Mouse (Mus musculus): ENCODE results near the gene Nol3.

Gene Nol3

GRCm38 (mm10) chr8:105309142-105309847, 33.4 kb downstream of the Nol3 start:
- peak; percentile 92 to 95 for DNase-seq

DNA sequence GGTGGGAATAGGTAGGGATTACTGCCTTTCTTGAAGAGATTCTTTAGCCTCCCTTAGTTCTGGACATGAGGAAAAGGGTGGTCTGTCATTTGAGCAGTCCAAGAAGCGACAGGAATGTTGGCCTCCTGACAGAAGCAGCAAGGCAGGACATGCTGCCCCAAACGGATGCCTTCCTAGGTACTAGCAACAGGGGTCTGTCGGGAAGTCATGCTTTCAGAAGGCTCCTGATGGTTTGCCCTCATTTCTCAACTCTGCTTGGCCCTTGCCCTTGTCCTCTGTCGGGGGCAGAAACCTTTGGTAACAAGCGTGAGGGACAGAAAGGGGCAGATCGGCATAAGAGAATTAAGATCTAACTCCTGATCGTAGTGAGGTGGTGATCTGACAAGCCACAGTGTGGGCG, 34.2 kb downstream of the Nol3 start:
- peak in 1 of 2 experiments; percentile 66 for DNase-seq

GRCm38 (mm10) chr8:105311718-105312117, 35.8 kb downstream of the Nol3 start:
- no peak for DNase-seq

GRCm38 (mm10) chr8:105312891-105313481, 37.0 kb downstream of the Nol3 start:
- DNase-seq: no peak

DNA sequence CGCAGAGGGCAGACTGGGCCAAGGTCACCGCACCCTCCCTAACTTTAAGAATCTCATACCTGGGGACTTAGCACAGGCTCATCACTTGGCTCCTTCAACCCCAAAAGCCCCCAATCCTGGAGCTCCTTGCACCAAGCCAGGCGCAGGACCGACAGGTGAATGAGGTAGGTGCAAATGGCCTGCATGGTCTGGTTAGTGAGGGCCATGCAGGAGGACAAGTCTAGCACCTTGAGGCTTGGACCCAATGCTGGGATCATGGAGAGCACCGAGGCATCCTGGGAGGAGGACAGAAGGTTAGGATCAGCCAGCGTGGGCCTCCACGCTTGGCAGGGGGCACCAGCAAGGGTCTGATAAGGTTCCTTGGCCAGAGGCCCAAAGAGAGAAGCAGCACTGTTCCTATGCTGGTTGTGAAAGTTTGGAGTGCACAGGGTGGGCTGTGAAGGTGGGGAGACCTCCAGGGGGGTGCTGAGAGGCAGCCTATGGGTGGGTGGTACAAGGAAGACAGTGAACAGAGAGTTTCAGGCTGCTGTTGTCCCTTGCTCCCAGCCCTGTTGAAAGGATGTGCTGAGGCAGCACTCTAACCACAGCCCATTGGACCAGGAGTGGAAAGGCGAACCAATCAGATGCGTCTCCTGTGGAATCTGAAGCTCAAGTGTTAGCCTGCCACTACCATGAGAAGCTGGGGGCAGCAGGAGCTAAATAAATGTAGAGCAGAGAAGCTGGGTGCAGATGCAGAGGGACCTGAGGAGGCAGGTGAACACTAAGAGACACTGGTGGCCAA, 37.9 kb downstream of the Nol3 start:
- no peak for DNase-seq

GRCm38 (mm10) chr8:105315073-105315769, 39.3 kb downstream of the Nol3 start:
- DNase-seq: no peak

- no peak for DNase-seq
These were observed 42.0 kb downstream of the Nol3 start for GRCm38 (mm10) chr8:105317941-105318340.

DNA sequence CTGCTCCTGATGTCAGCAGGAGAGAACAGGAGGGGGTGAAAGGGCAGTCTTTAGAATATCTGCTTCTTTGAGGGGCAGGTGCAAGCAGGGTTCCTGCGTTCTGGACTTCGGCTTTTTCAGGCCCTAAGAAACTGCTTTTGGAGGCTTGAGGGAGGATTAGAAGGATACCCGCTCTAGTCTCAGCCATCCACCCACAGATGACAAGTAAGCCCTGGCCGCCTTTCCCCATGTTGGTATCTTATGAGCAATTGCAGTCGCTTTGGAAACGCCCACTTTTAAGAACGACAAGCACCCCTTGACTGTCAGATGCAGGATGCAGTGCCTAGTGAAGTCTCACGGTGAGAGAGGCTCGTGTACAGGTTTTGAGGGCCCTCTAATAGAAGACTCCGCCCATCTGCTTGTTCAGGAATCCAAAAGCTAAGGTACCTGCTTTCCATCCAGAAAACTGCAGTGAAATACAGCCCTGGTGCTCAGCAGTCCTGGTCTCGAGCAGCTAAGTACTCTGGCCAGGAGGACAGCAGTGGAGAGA, 42.8 kb downstream of the Nol3 start:
- DNase-seq: no peak

- DNase-seq: no peak
These were observed 47.2 kb downstream of the Nol3 start for GRCm38 (mm10) chr8:105323183-105323582.

- DNase-seq: peak in 1 of 2 experiments; percentile 72
These were observed 49.7 kb downstream of the Nol3 start for GRCm38 (mm10) chr8:105325641-105326093.

- DNase-seq: peak; percentile 99
These were observed 50.3 kb downstream of the Nol3 start, which contains the start of the genes Lrrc29 and Tmem208 for GRCm38 (mm10) chr8:105326141-105326672. Gene Lrrc29, minus strand, starts transcription at chr8:105326278. Gene Tmem208, plus strand, starts transcription at chr8:105326354.

DNA sequence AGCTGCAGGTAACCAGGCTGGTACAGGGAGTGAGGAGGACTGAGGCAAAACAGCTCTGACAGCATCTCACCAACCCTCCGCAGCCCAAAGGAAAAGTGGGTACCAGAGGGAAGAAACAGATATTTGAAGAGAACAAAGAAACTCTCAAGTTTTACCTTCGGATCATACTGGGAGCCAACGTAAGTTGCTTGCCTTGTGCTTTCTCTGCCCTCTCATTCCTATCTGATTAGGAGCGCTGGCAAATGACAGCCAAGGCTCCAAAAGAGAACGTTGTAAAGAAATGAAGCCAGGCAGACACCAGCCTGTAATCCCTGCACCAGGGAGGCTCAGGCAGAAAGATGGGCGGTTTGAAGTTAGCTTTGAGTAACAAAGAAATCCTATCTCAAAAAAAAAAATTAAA, 51.0 kb downstream of the Nol3 start:
- DNase-seq: no peak

DNA sequence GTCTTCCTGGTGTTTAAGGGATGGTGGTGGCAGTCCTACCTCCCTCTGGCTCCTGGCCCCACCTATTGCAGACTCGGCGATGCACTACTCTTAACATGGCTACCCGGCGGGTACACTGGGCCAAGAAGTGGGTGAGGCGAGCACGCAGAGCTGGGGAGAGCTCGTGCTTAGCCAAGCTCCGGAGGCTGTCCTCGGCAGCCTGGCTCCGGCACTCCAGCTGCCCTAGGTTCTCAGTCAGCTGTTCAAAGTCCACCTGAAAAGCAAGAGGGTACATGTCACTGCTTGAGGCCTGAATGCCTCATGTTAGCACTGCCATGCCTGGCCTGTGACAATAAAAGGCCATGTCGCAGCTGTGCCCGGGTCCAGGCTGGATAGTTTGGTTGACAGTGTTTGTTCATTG, 54.4 kb downstream of the Nol3 start:
- no peak for DNase-seq

DNA sequence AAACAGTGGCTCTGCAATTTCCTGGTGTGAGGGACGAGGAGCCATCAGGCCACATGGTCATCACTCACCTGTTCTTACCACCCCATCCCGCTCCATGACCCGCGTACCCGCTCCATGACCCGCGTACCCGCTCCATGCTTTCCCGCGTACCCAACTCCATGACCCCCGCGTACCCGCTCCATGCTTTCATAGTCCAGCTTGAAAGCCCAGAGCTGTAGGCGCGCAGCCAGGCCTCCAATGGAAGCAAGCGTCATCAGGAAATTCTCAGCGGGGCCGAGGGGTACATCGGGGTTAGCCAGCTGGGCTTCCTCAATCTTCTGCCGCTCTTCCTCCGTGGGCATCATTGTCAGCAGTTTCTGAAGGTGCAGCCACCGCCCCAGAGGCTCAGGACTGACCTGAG, 55.5 kb downstream of the Nol3 start:
- DNase-seq: no peak
